ENCODE assay signal across 9 mouse cellular contexts in the genomic region with DNA sequence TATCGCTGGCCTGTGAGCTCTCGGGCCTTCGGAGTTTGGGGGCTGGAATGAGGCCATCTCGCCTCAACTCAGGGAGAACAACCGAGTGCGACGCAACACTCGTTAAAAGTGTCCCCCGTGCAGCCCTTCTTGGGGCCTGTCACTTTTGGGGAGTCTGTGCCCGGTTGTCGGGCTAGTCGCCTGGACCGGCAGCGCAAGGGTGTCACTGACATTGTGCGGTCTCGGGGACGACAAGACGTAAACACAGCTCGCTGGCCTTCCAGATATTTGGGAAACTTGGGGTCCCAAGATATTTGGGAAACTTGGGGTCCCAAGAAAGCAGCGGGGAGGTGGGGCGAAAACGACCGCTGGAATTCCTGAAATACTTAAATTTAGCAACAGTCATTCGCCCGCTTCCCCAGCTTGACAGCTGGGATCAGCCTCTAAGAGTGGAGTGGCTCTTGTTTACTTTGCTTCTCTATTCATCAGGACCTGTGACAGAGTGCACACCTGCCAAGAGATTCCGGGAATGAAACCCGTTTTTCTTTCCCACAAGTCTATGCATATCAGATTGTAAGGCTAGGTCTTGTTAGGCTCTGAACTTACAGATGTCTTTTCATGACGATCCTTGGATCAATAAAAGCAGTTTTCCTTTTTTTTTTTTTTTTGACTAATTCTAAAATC. TPM values are rescaled to one million over a fixed set of nuclear protein-coding genes. Genes with fewer than 3 reads are reported as not detected.
DNase-seq lines count a peak whose midpoint lies in the region; ATAC-seq and TF ChIP-seq lines count a peak whose summit lies in the region.
"Had no signal": no experiment of that assay in that cellular context is flagged by ENCODE, and none has a peak within 500 bp of the region (broad histone marks: within the 10 kb centered on the region; RNA-seq: fewer than 3 reads in every experiment).

No protein-coding gene starts in this region.

- ATAC-seq in cerebellum, adult (ENCODE audit: insufficient number of reproducible peaks, low FRiP score, low TSS enrichment), result 0 out of 2 replicates have a peak, but pooled peaks have one; percentile 46
- ATAC-seq in heart, embryonic 16.5 days (replicated peaks; ENCODE audit: extremely low read depth, insufficient read depth, low FRiP score), result no peak
- ATAC-seq in liver, postnatal 0 days, result peak; percentile 15
- ATAC-seq in stomach, embryonic 15.5 days (ENCODE audit: insufficient read depth, low FRiP score, low read depth), result no peak

- H3K4me2 ChIP-seq in heart, embryonic 16.5 days (ENCODE audit: low read depth, low read length), result peak overlapping the region; percentile 86
- H3K4me2 ChIP-seq in liver, postnatal 0 days (ENCODE audit: low read depth, low read length), result peak overlapping the region; percentile 85
- peak overlapping the region; percentile 85 for H3K4me2 ChIP-seq in stomach, embryonic 15.5 days

- H3K9ac ChIP-seq in heart, embryonic 16.5 days (ENCODE audit: low read length), result peak overlapping the region; percentile 94
- H3K9ac ChIP-seq in liver, postnatal 0 days (replicated peaks), result peak overlapping the region; percentile 96
- peak overlapping the region; percentile 81 for H3K9ac ChIP-seq in stomach, embryonic 15.5 days

- H3K4me1 ChIP-seq in brown adipose tissue, adult 24 weeks (ENCODE audit: control insufficient read depth, insufficient read depth, insufficient read length, low read length), result no peaks in the 10 kb centered on the region
- H3K4me1 ChIP-seq in heart, embryonic 16.5 days (ENCODE audit: control insufficient read depth, insufficient read depth, low read length), result peaks cover 18% of the 10 kb centered on the region
- peaks cover 19% of the 10 kb centered on the region for H3K4me1 ChIP-seq in liver, postnatal 0 days (ENCODE audit: insufficient read depth)
- no peaks in the 10 kb centered on the region for H3K4me1 ChIP-seq in stomach, embryonic 15.5 days

- 1% methylated on average over 28 of the region's 28 CpGs for WGBS in heart, embryonic 16.5 days
- 2% methylated on average over 28 of the region's 28 CpGs for WGBS in liver, postnatal 0 days (ENCODE audit: insufficient replicate concordance)
- under 1% methylated on average over 28 of the region's 28 CpGs for WGBS in stomach, embryonic 15.5 days

- peak overlapping the region; percentile 90 for H3K4me3 ChIP-seq in brown adipose tissue, adult 24 weeks (ENCODE audit: insufficient read depth, low read depth, low read length)
- H3K4me3 ChIP-seq in heart, embryonic 16.5 days (ENCODE audit: low read length), result peak overlapping the region; percentile 87
- peak overlapping the region; percentile 93 for H3K4me3 ChIP-seq in liver, postnatal 0 days (ENCODE audit: low read depth, low read length)
- H3K4me3 ChIP-seq in stomach, embryonic 15.5 days (replicated peaks), result peak overlapping the region; percentile 79

- H3K9me3 ChIP-seq in heart, embryonic 16.5 days (replicated peaks; ENCODE audit: control insufficient read depth, low read length), result no peaks in the 10 kb centered on the region
- no peaks in the 10 kb centered on the region for H3K9me3 ChIP-seq in liver, postnatal 0 days (ENCODE audit: low read length)
- H3K9me3 ChIP-seq in stomach, embryonic 15.5 days, result no peaks in the 10 kb centered on the region

- no peak for DNase-seq in cerebellum, postnatal 4 days (ENCODE audit: low spot score in 2 of 2)
- DNase-seq in liver, postnatal 0 days, result peak; percentile 62
- no peak for DNase-seq in gastrocnemius, postnatal 14 days
- DNase-seq in urinary bladder, postnatal 36 days (ENCODE audit: low spot score in 2 of 2), result no peak

- intact Hi-C loops in gastrocnemius, postnatal 14 days (cut with DNase I; ENCODE audit: low total_unique reads), result loop anchor here (10.0 kb wide), 1 partner anchor 250 kb away; no protein-coding TSS in a partner anchor

- H3K27ac ChIP-seq in brown adipose tissue, adult 24 weeks (replicated peaks; ENCODE audit: low read depth, low read length), result peak overlapping the region; percentile 76
- peak overlapping the region; percentile 85 for H3K27ac ChIP-seq in heart, embryonic 16.5 days (ENCODE audit: low read length)
- peak overlapping the region; percentile 94 for H3K27ac ChIP-seq in liver, postnatal 0 days (ENCODE audit: low read depth)
- H3K27ac ChIP-seq in stomach, embryonic 15.5 days, result peak overlapping the region; percentile 91

- TF ChIP-seq CTCF in liver, postnatal 0 days (IDR thresholded peaks at IDR 0.05; ENCODE audit: low read depth), result no peak

- no peaks in the 10 kb centered on the region for H3K27me3 ChIP-seq in heart, embryonic 16.5 days (ENCODE audit: control insufficient read depth, insufficient read depth, low read length)
- H3K27me3 ChIP-seq in liver, postnatal 0 days (ENCODE audit: insufficient read depth, low read length), result no peaks in the 10 kb centered on the region
- no peaks in the 10 kb centered on the region for H3K27me3 ChIP-seq in stomach, embryonic 15.5 days (replicated peaks)

- H3K36me3 ChIP-seq in heart, embryonic 16.5 days (ENCODE audit: control insufficient read depth, insufficient read depth), result no peaks in the 10 kb centered on the region
- peaks cover 3% of the 10 kb centered on the region for H3K36me3 ChIP-seq in liver, postnatal 0 days (replicated peaks; ENCODE audit: insufficient read depth, low read length)
- peaks cover 10% of the 10 kb centered on the region; the same call in 1 of the 2 replicates for H3K36me3 ChIP-seq in stomach, embryonic 15.5 days

- 0 out of 2 replicates have a peak, but pooled peaks have one; percentile 6 for TF ChIP-seq EP300 in liver, postnatal 0 days (IDR thresholded peaks at IDR 0.05; ENCODE audit: low read depth)

RNA-seq across cellular contexts. Expression of a gene that starts 0.8 kb away (rescaled TPM):
- 97.1 and 113 TPM in 2 replicates for polyA plus RNA-seq in brown adipose tissue, adult 24 weeks (2012; ENCODE audit: insufficient read depth, insufficient read length, missing spikeins)
- 49.0 and 53.5 TPM in 2 replicates for polyA plus RNA-seq in heart, embryonic 16.5 days (2015; fragmentation: Nextera tagmentation; extraction: Ambion mirVana)
- 109 and 119 TPM in 2 replicates for polyA plus RNA-seq in liver, postnatal 0 days (2015; fragmentation: Nextera tagmentation; extraction: Ambion mirVana)
- polyA plus RNA-seq in stomach, embryonic 15.5 days (2015; fragmentation: Nextera tagmentation; extraction: Ambion mirVana), result 47.8 and 50.4 TPM in 2 replicates
- total RNA-seq in gastrocnemius, postnatal 14 days (2021), result 10 to 100 TPM; 56.9 to 75.9 TPM

RNA-seq across cellular contexts. Expression of a gene that starts 29.9 kb away (rescaled TPM):
- polyA plus RNA-seq in brown adipose tissue, adult 24 weeks (2012; ENCODE audit: insufficient read depth, insufficient read length, missing spikeins), result 1.2 and 3.1 TPM in 2 replicates
- polyA plus RNA-seq in heart, embryonic 16.5 days (2015; fragmentation: Nextera tagmentation; extraction: Ambion mirVana), result 0.08 and 0.14 TPM in 2 replicates
- 0.06 and 0.08 TPM in 2 replicates for polyA plus RNA-seq in liver, postnatal 0 days (2015; fragmentation: Nextera tagmentation; extraction: Ambion mirVana)
- 0.82 and 0.95 TPM in 2 replicates for polyA plus RNA-seq in stomach, embryonic 15.5 days (2015; fragmentation: Nextera tagmentation; extraction: Ambion mirVana)
- 100 to 1,000 TPM in 1 of 2 experiments, 10 to 100 TPM in 1; 63.1 to 122 TPM for total RNA-seq in gastrocnemius, postnatal 14 days (2021)
- total RNA-seq: hematopoietic stem cell, adult 5-6 weeks had no signal

RNA-seq across cellular contexts. Expression of a gene that starts 51.1 kb away (rescaled TPM):
- 7.3 and 11.6 TPM in 2 replicates for polyA plus RNA-seq in brown adipose tissue, adult 24 weeks (2012; ENCODE audit: insufficient read depth, insufficient read length, missing spikeins)
- 5.3 and 5.7 TPM in 2 replicates for polyA plus RNA-seq in heart, embryonic 16.5 days (2015; fragmentation: Nextera tagmentation; extraction: Ambion mirVana)
- polyA plus RNA-seq in liver, postnatal 0 days (2015; fragmentation: Nextera tagmentation; extraction: Ambion mirVana), result 4.0 and 4.4 TPM in 2 replicates
- 8.4 and 8.6 TPM in 2 replicates for polyA plus RNA-seq in stomach, embryonic 15.5 days (2015; fragmentation: Nextera tagmentation; extraction: Ambion mirVana)
- total RNA-seq in gastrocnemius, postnatal 14 days (2021), result 10 to 100 TPM in 1 of 2 experiments, 1 to 10 TPM in 1; 9.1 to 13.2 TPM

Comparison
In these comparisons a context has a peak if more than half of its experiments do, and no peak if none do; other contexts are left out.
1. ATAC-seq: peak in cerebellum, adult (single experiment) and liver, postnatal 0 days (single experiment); none in heart, embryonic 16.5 days (single experiment) and stomach, embryonic 15.5 days (single experiment).
2. Peak in every context shown above with its lines, with median percentiles within 50 percentile points of each other: H3K27ac ChIP-seq, H3K4me3 ChIP-seq, H3K4me2 ChIP-seq and H3K9ac ChIP-seq.